Mouse (Mus musculus) cerebellum, adult 2 months (tissue): Measurements from ENCODE around the gene Ptpn3.

Experiments used
- CTCF ChIP-seq: fragments of 200-500 bp; IDR thresholded peaks from 2 replicates; pipeline ENCODE4 v1.5.1; 2011; ENCODE audit warnings: low read depth, mild to moderate bottlenecking, control low read depth, low read length, moderate library complexity, borderline replicate concordance; ENCODE audit not compliant: insufficient read depth
- POLR2A ChIP-seq: fragments of 200-500 bp; IDR thresholded peaks from 2 replicates; pipeline ENCODE4 v1.6.1; 2011; ENCODE audit warnings: low read length, control low read depth, borderline replicate concordance; ENCODE audit not compliant: insufficient read depth

DNA sequence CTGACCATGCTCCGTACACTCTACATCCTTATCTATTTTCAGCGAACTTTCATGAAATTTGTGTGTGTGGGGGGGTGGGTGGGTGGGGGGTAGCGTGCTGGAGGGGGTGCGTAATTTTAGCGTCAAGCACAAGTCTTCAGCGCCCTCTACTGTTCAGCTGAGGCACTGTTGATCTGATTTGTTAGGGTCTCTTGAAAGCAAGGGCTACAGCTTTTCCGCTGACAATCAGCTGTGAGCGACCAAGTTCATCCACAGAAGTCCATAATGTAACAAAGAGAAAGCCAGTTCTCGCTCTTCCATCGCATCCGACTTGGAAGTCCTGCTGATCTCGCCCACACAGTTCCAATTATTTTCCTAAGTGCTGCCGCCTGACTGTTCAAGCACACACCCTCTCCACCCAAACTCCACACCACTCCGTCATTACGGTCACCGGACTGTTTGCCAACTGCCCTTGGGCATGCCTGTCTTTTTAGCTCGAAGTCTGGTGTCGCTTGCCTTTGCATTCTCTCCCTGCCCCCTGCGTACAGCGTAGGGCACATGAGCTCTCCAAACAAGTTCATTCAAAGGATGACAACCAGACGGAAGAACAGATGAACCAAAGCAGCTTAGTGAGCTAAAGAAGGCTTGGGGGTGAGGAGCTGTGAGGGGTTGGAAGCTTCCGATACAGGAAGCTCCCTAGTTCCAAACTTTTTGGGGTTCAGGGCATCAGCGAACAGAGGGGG is 19.1 kb upstream of the Ptpn3 start:
- peak; percentile 63 for TF ChIP-seq CTCF
- TF ChIP-seq POLR2A = no peak
